Mouse (Mus musculus): ENCODE measurements at regions not wholly inside any gene's neighbourhood (a gene's known extent, or its start where the extent isn't known, plus 50 kb on each side); places are given as distances from the start of the nearest gene placed in this dataset.

GRCm38 (mm10) chr6:14596880-14597466, 158.1 kb downstream of the Ppp1r3a start:
- no peak overlapping the region for H3K4me3 ChIP-seq (replicated peaks; ENCODE audit: low read length)
- H3K27me3 ChIP-seq (ENCODE audit: control insufficient read depth, insufficient read depth, low read length), result no peaks in the 10 kb centered on the region
- no peak overlapping the region for H3K27ac ChIP-seq (replicated peaks; ENCODE audit: low read depth, low read length)
- WGBS, result 63% methylated on average over 4 of the region's 4 CpGs
- 0 out of 2 replicates have a peak, but pooled peaks have one; percentile 54 for ATAC-seq (ENCODE audit: low FRiP score, low read depth)
- peak; percentile 37 for DNase-seq (ENCODE audit: low spot score)
- H3K4me1 ChIP-seq (ENCODE audit: control insufficient read depth, insufficient read depth, low read length), result peaks cover 8% of the 10 kb centered on the region; the same call in 1 of the 2 replicates
- no peaks in the 10 kb centered on the region for H3K9me3 ChIP-seq (ENCODE audit: control insufficient read depth, low read length)
- no peak overlapping the region for H3K4me2 ChIP-seq (replicated peaks; ENCODE audit: low read depth, low read length, severe bottlenecking)
- no peak overlapping the region for H3K9ac ChIP-seq (ENCODE audit: low read depth, low read length, severe bottlenecking)
- no peak for TF ChIP-seq POLR2A (IDR thresholded peaks at IDR 0.05; ENCODE audit: borderline replicate concordance, extremely low read depth, insufficient read depth, insufficient read length)
- no peaks in the 10 kb centered on the region for H3K36me3 ChIP-seq (ENCODE audit: control insufficient read depth, insufficient read depth, low read length)

- Histone ChIP-seq H3K9me3 (ENCODE audit: control insufficient read depth, low read length) (no peaks in the 10 kb centered on the region), H3K4me2 (replicated peaks; ENCODE audit: low read depth, low read length, severe bottlenecking) (no peak overlapping the region), H3K36me3 (ENCODE audit: control insufficient read depth, insufficient read depth, low read length) (no peaks in the 10 kb centered on the region), H3K27me3 (ENCODE audit: control insufficient read depth, insufficient read depth, low read length) (no peaks in the 10 kb centered on the region), H3K4me1 (ENCODE audit: control insufficient read depth, insufficient read depth, low read length) (no peaks in the 10 kb centered on the region), H3K27ac (replicated peaks; ENCODE audit: low read depth, low read length) (no peak overlapping the region), H3K4me3 (replicated peaks; ENCODE audit: low read length) (no peak overlapping the region), H3K9ac (ENCODE audit: low read depth, low read length, severe bottlenecking) (no peak overlapping the region)
- ATAC-seq (ENCODE audit: low FRiP score, low read depth), result peak; percentile 47; the same call in 1 of the 2 replicates
- WGBS, result 20% methylated on average over 1 of the region's 1 CpGs
- no peak for TF ChIP-seq POLR2A (IDR thresholded peaks at IDR 0.05; ENCODE audit: borderline replicate concordance, extremely low read depth, insufficient read depth, insufficient read length)
- peak; percentile 71 for DNase-seq (ENCODE audit: low spot score)
These were observed 169.2 kb downstream of the Ppp1r3a start for GRCm38 (mm10) chr6:14585827-14586226.

- TF ChIP-seq POLR2A (IDR thresholded peaks at IDR 0.05; ENCODE audit: borderline replicate concordance, extremely low read depth, insufficient read depth, insufficient read length), result no peak
- H3K27me3 ChIP-seq (ENCODE audit: control insufficient read depth, insufficient read depth, low read length), result no peaks in the 10 kb centered on the region
- H3K27ac ChIP-seq (replicated peaks; ENCODE audit: low read depth, low read length), result no peak overlapping the region
- H3K9ac ChIP-seq (ENCODE audit: low read depth, low read length, severe bottlenecking), result no peak overlapping the region
- no peak overlapping the region for H3K4me3 ChIP-seq (replicated peaks; ENCODE audit: low read length)
- DNase-seq (ENCODE audit: low spot score) (peak; percentile 41), ATAC-seq (ENCODE audit: low FRiP score, low read depth) (no peak)
- H3K4me2 ChIP-seq (replicated peaks; ENCODE audit: low read depth, low read length, severe bottlenecking), result no peak overlapping the region
- H3K36me3 ChIP-seq (ENCODE audit: control insufficient read depth, insufficient read depth, low read length), result no peaks in the 10 kb centered on the region
- H3K4me1 ChIP-seq (ENCODE audit: control insufficient read depth, insufficient read depth, low read length), result no peaks in the 10 kb centered on the region
- H3K9me3 ChIP-seq (ENCODE audit: control insufficient read depth, low read length), result no peaks in the 10 kb centered on the region
- WGBS, result 44% methylated on average over 1 of the region's 1 CpGs
These were observed 171.2 kb downstream of the Ppp1r3a start for GRCm38 (mm10) chr6:14583829-14584228.

GRCm38 (mm10) chr6:14574607-14575006, 180.5 kb downstream of the Ppp1r3a start:
- H3K4me1 ChIP-seq (ENCODE audit: control insufficient read depth, insufficient read depth, low read length), result no peaks in the 10 kb centered on the region
- H3K4me2 ChIP-seq (replicated peaks; ENCODE audit: low read depth, low read length, severe bottlenecking), result no peak overlapping the region
- 45% methylated on average over 3 of the region's 3 CpGs for WGBS
- no peak for DNase-seq (ENCODE audit: low spot score)
- H3K9ac ChIP-seq (ENCODE audit: low read depth, low read length, severe bottlenecking), result no peak overlapping the region
- H3K9me3 ChIP-seq (ENCODE audit: control insufficient read depth, low read length), result no peaks in the 10 kb centered on the region
- H3K27ac ChIP-seq (replicated peaks; ENCODE audit: low read depth, low read length), result no peak overlapping the region
- H3K36me3 ChIP-seq (ENCODE audit: control insufficient read depth, insufficient read depth, low read length), result no peaks in the 10 kb centered on the region
- H3K27me3 ChIP-seq (ENCODE audit: control insufficient read depth, insufficient read depth, low read length), result no peaks in the 10 kb centered on the region
- ATAC-seq (ENCODE audit: low FRiP score, low read depth), result no peak
- TF ChIP-seq POLR2A (IDR thresholded peaks at IDR 0.05; ENCODE audit: borderline replicate concordance, extremely low read depth, insufficient read depth, insufficient read length), result no peak
- H3K4me3 ChIP-seq (replicated peaks; ENCODE audit: low read length), result no peak overlapping the region

- no peak overlapping the region for H3K4me2 ChIP-seq (replicated peaks; ENCODE audit: low read depth, low read length, severe bottlenecking)
- H3K9ac ChIP-seq (ENCODE audit: low read depth, low read length, severe bottlenecking), result no peak overlapping the region
- H3K9me3 ChIP-seq (ENCODE audit: control insufficient read depth, low read length), result no peaks in the 10 kb centered on the region
- no peak overlapping the region for H3K27ac ChIP-seq (replicated peaks; ENCODE audit: low read depth, low read length)
- DNase-seq (ENCODE audit: low spot score) (no peak), ATAC-seq (ENCODE audit: low FRiP score, low read depth) (no peak)
- H3K4me3 ChIP-seq (replicated peaks; ENCODE audit: low read length), result no peak overlapping the region
- H3K36me3 ChIP-seq (ENCODE audit: control insufficient read depth, insufficient read depth, low read length), result no peaks in the 10 kb centered on the region
- 42% methylated on average over 2 of the region's 2 CpGs for WGBS
- H3K27me3 ChIP-seq (ENCODE audit: control insufficient read depth, insufficient read depth, low read length), result no peaks in the 10 kb centered on the region
- H3K4me1 ChIP-seq (ENCODE audit: control insufficient read depth, insufficient read depth, low read length), result no peaks in the 10 kb centered on the region
- no peak for TF ChIP-seq POLR2A (IDR thresholded peaks at IDR 0.05; ENCODE audit: borderline replicate concordance, extremely low read depth, insufficient read depth, insufficient read length)
These were observed 182.1 kb downstream of the Ppp1r3a start for GRCm38 (mm10) chr6:14573001-14573400.
